Mouse (Mus musculus) left cerebral cortex, postnatal 36 days (tissue): ENCODE results near the gene Bud13. TPM values are rescaled to one million over a fixed set of nuclear protein-coding genes. Genes with fewer than 3 reads are reported as not detected.
"Not testable (repeated sequence)": the region's sequence is repeated elsewhere in the genome, so short reads cannot be mapped to it uniquely, and the experiment has no call there.

ENCODE experiments used
- DNase-seq, 2 experiments: peaks; one replicate each; pipeline ENCODE4 v3.0.0; 2021 to 2022; ENCODE audit warnings: low spot score in 2 of 2, mixed read lengths in 1 of 2
- intact Hi-C: fragments of 180-260 bp; cut with DNase I; formaldehyde crosslinking; loops from one replicate; pipeline ENCODE4 v1.15.1; 2025
- total RNA-seq, 2 experiments: library from RNA; stranded (reverse); gene quantifications; 2 replicates each; pipeline ENCODE4 v1.2.3; 2021

The Bud13 gene
- total RNA-seq, 2 experiments from 2014 or later, result 10.4 to 16.2 TPM

DNA sequence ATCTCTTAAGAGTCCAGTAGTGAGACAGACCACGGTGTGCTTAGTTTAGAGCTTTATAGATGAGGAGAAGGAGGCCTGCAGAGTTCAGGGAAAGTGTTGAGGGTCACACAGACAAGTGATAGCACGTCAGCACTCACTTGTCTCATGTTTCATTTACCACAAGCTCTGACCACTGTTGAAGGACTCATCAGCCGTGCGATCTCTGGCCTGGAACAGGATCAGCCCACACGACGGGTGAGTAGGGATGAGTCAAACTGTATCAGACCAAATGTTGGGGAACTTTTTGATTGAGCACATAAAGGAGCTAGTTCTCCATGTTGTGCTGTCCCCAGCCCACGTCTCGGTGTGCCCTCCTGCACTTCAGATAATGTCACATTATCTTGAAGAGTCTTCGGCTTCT, 8.3 kb upstream of the Bud13 start:
- intact Hi-C loops, result no loop called here
- no peak for DNase-seq

DNA sequence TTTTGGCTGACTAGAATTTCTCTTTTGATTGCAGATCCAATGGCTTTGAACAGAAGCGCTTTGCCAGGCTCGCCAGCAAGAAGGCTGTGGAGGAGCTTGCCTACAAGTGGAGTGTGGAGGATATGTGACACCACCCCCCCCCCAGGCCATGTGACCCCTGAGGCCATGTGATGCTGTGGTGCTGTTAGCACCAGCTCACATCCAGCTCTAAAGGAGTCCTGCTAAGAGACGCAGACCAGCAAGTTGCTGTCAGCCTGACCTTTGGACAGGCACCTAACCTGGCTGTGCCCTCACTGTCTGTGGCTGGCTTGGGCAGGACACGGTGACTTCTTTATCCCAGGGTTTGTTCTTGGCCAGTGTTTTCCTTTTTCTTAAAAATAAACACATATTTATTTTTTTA, 15.6 kb downstream of the Bud13 start:
- intact Hi-C loops, result no loop called here
- DNase-seq, result no peak

DNA sequence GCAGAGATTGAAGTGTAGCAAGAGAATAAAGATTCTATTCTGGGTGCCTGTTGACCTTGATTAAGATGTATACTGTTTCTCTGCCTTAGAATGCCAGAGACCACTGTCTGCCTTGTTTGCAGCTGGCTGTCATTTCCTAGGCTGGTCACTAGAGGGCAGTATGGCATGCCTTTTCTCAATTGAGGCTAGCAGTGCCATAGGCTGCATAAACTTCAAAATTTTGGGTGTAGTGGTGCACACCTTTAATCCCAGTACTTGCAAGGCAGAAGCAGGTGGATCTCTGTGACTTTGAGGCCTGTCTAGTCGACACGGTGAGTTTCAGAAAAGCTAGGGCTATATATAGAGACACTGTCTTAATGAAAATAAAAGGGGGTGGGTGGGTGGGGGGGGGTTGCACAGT, 19.3 kb downstream of the Bud13 start:
- peak in 1 of 2 experiments; percentile 42 for DNase-seq
- intact Hi-C loops, result no loop called here

DNA sequence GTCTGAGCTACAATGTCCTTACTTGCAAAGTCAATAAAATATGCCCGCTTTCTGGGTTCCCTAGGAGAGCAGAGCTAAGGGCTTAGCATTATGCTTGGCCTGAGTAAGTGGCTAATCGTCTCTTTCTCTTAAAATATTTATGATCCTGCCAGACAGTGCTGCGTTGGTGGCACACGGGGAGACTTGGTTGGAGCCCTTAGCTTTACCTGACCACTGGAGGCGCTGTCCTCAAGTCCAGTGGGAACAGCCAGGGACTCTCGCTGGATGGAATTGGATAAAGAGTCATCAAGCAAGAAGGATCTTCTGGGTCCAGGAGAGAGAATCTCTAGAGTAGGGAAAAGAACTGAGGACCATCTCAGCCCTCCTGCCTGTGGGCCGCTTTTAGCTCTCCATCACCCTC, 26.3 kb downstream of the Bud13 start:
- intact Hi-C loops, result no loop called here
- no peak for DNase-seq

DNA sequence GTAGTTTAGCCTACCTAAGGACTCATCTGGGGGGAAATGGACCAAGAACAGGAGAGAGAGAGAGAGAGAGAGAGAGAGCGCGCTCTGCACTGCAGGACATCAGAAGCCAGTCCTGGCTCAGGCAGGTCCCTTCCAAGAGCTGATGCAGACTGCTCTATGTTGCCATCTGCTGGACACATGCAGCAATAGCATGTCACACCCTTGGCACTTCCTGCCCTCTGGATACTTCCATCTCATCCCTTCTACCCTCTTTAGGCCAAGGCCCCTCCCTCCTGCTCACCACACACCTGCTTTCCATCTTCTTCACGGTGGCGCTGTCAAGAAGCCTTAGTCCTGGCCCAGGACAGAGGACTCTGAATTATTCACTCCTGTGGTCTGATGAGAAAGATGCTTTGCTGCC, 31.7 kb downstream of the Bud13 start:
- intact Hi-C loops, result no loop called here

DNA sequence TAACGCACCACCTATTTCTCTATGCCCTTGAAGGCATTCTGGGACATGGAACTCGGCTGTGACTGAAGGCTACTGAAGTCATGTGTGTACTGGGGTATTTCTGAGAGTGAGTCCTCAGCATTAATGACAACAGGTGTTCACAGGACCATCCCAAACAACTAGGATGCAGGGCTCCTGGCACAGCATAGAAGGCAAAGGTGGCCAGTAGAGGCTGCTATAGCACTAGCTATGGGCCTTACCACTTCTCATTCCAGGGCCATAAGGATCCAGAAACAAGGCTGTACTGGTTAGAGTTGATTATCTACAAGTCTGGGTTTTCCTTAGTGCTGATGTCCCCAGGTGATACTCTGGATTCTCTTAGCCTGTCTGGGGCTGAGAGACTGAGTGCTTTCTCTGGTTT, 32.1 kb downstream of the Bud13 start:
- intact Hi-C loops, result no loop called here

More for the DNA sequence above, 31.7 kb downstream of the Bud13 start:
- DNase-seq, result peak; percentile 45 to 49

DNA sequence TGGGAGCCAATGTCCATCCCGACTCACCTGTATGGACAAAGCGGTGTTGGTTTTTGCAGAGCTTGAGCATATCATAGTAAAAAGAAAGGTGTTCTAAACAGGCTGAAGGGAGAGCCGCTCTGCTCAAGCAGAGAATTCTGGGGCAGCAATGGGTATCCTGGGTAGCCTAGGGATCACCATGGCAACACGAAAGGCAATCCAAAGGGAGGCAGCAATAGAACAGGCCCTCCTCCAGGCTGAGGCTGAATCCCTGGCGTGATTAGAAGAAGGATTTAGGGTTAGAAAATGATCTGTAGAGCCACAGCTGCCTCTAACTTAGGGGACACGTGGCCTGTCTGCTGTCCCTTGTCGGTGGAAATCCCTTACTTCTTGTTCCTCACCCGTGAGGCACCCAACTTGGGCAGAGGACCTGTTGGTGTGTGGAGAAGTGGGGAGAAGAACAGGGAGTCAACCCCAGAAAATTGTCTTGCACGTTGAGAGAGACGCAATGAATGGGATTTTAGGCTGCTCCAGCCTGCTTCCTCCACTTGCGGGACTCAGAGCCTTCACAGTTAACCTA, 33.1 kb downstream of the Bud13 start:
- intact Hi-C loops, result no loop called here
- peak in 1 of 2 experiments; percentile 32 for DNase-seq

More for the DNA sequence above, 32.1 kb downstream of the Bud13 start:
- DNase-seq, result no peak

DNA sequence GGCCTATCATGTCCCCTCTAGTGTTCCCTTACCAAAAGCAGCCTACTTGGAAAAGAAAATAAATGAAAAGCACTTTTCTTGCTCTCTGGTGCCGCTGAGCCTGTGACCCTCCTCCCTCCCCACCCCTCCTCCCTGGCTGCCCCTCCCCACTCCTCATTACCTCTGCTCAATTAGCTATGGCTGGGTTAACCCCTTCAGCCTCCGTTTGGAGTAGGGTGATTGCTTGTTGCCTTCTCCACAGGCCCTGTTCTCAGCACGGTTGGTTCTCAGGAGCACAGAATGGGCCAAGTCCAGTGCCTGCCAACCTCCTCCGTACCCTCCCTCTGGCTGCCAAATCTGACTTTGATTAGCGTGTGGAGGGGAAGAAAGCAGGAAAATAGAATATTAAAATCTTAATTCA, 33.6 kb downstream of the Bud13 start:
- no peak for DNase-seq
- intact Hi-C loops, result no loop called here

DNA sequence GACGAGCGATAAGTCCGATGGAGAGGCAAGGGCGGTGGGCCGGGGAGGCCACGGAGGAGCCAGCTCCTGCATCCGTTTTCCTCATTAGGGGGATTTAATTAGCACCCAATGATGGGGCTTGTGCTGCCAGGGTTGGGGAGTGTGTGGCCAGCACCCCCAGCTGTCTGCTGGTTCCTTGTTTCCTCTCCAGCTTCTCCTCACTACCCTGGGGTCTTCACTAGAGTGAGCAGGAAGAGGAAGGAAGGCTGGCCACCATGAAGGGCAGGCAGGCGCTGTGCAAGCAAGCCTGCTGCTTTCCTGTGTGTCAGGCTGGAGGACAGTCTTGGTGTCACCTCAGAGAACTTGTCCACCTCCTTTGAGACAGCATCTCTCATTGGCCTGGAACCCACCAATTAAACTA, 34.1 kb downstream of the Bud13 start:
- no peak for DNase-seq
- intact Hi-C loops, result no loop called here

DNA sequence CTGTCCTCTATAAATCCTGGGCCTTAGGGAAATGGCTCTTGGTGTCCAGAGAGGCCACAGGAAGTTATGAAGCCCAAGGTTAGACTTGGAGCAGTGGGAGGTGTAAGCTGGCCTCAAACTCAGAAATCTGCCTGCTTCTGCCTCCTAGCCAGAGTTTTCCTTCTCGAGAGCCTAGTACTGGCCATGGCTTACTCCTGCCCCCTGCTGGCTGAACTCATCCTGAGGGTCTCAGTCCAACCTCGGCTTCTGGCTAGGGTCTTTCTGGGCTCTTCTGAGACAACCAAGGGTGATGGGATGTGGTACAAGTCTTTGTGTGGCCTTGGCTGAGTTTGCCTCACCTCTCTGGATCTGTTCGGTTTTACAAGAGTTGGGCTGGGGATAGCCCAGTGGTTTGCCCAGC, 35.1 kb downstream of the Bud13 start:
- intact Hi-C loops, result no loop called here
- DNase-seq, result no peak

DNA sequence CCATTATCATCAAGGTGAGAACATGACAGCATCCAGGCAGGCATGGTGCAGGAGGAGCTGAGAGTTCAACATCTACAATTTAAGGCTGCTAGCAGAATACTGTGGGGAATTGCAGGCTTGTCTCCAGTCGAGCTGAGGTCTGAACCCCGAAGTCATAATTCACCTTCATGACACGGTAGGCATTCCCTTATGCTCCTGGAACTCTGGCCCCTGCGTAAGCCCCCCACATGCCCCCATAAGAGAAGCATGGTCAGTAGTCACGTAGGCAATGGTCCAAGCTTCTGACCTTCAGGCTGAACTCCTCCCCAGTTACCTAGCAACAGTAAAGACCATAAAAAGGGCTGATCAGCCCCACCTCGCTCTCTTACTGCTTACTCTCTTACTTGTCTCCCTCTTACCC, 37.1 kb downstream of the Bud13 start, which contains the start of gene 4931429L15Rik:
Gene 4931429L15Rik (minus strand): TSS at position 101 of the 400 bp plus-strand sequence.
- DNase-seq, intact Hi-C loops: not testable (repeated sequence)

DNA sequence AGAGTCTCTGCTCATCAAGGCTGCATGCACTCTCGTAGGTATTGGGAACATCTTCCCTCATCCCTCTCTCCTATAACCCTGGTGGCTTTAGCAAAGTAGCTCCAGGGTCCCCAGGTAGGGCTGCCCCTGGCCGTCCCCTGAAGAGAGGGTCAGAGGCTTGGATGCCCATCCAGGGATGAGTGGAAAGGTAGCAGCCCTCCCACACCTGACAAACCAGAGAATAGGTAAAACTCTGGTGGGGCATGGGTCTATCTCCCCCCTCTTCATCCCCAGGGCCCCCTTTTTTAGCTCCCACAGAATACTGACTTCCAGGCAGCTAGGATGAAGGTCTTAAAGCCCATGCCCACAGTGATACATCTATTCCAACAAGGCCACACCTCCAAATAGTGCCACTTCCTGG, 37.7 kb downstream of the Bud13 start:
- no peak for DNase-seq
- intact Hi-C loops, result no loop called here

DNA sequence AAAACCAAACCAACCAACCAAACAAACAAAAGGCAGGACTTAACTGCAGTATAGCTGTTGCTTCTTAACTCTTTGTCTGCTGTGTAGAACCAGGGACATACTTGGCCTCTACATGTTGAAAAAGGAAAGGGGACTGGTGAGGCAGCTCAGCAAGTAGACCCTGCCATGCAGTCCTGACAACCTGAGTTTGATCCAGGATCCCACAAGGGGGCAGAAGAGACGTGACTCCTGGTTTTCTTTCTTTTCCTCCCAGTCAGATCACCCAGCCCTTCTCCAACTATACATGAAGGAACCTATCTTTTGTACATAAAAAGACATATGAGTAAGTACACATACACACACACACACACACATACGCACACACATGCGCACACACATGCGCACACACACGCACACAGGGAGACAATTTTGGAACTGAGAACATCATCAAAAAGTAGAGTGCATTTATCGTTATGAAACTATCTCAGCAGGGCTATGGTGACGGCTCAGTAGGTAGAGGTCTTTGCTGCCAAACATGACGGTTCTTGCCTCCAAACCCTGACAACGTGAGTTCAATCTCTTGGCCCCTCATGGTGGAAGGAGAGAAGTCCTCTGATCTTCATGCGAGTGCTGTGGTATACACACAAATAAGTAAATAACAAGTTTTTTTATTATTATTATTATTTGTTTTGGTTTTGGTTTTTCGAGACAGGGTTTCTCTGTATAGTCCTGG, 44.0 kb downstream of the Bud13 start:
- DNase-seq, result no peak
- intact Hi-C loops, result no loop called here

DNA sequence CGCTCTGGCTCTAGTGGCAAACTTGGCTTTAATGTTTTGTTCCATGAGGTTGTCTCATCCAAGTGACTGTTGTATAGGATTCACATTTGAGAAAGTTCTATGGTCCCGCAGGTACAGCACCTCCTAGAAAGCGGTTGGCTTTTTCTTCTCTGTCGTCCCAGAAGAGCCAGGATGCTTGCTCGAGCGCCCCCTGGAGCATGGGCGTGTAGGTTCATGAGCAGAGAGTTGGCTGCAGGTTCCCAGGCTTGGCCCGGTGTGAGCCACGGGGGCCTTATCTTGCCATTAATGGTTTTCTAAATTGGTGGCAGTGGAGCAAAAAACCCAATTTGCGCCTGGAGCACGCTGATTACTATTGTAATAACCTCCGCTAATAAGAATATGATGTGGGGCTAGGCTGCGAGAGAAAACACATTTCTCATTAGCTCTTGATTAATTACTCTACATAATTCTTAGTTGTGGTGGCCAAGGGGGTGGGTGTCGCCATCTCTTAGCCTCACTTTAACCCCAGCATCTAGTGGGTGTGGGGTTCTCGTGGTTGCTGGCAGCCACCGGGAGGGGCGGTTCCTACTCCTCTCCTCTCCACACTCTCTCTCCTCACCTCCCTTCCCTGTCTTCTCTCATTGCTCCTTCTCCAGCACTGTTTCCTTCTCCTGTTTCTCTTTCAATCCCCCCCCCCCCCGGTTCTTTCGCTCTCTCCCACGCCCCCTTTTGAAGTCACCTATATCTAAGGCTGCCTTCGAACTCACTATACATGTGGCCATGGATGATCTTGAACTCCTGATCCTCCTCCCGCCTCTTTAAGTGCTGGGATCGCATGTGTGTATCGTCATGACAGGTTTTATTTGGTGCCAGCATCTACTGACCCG, 45.1 kb downstream of the Bud13 start:
- DNase-seq, result no peak
- intact Hi-C loops, result no loop called here

DNA sequence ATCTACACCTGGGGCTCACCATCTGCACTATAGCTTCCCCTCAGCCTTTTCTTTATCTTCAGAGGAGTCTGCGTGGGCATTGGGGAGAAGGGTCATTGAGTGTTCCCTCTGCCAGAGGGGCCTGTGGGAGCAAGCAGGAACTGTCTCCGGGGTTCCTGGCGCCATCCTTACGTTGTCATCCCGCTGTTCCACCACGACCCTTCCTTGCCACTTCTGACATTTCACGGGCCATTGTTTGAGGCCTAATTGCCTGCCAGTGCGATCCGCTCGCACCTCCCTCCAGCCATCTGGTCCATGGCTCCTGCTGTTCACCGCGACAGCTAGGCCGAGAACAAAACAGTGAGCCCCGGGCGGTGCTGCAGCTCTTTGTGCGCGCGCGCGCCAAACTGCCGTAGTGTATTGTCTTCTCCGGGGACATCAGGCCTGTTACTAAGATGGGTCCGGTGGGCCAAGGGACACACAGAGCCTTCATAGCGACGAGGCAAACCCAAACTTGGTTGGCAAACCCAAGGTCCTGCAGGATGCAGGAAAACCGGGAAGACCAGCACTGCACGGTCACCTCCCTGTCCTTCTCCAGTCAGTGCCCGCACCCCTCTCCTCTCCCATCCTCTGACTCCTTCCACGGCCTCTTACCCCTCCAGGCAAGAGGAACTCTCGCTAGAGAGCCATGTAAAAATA, 45.9 kb downstream of the Bud13 start:
- peak; percentile 63 to 64 for DNase-seq
- intact Hi-C loops, result no loop called here

DNA sequence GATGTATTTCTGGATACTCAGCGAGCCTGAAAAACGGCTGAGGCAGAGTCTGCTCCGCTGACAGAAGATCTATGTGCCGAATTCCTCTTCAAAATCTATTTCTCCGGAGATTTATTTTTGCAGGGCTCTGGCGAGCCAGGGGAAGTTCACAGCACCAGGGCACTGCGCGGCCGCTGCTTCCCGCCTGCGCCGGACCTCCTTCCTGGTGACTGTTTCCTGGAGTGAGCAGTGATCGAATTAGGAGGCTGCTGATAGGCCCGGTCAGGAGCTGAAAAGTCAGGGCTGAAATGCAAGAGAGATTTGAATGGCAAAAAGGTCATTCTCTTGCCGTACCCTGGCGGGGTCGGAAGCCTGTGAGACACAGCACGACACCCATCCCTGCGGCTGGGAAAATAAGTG, 46.4 kb downstream of the Bud13 start:
- intact Hi-C loops, result no loop called here
- DNase-seq, result no peak

DNA sequence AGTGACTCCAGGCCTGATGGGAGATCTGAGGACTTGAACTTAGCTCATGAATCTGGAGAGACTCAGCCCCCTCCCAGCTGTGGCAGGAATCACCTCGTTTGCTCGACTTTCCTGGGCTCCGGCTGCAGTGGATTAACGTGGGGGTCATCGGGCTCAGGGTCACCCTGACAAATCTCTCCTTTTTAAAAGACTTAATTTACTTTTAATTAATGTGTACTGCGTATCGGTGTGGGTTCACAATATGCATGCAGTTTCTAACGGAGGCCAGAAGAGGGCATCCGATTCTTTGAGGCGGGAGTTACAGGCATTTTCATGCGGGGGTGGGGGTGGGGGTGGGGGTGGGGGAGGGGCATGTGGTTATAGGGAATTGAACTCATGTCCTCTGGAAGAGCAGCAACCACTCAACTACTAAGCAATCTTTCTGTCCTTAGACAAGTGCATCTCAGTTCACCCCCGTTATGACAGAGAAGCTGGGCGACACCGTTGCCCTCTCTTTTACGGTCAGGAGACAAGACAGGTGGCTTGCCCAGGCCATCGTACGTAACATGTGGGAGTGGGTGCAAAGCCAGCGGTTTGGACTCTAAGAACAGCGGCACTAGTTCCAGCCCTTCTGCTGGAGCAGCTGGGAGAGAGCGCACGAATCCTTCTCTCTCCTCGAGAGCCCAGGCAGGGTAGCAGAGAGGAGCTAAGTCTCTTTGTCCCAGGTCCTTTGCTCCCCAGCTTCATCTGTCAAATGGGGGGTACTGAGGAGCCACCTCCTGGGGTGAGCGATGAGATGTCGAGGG, 47.2 kb downstream of the Bud13 start:
- no peak for DNase-seq
- intact Hi-C loops, result no loop called here

DNA sequence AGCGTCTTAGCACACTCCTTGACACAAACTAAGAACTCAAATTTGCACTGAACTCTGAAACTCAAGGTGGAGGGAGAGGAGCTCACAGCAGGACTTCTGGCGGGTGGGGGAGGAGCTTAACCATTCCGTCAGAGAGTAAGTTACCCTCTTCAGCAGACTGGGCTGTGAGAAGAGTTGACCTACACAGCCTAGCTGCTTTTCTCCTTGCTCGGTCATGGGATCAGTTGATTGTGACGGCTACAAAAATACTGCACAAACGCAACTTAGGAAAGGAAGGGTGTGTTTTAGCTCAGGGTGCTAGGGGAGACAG, 47.7 kb downstream of the Bud13 start:
- no peak for DNase-seq
- intact Hi-C loops, result no loop called here

DNA sequence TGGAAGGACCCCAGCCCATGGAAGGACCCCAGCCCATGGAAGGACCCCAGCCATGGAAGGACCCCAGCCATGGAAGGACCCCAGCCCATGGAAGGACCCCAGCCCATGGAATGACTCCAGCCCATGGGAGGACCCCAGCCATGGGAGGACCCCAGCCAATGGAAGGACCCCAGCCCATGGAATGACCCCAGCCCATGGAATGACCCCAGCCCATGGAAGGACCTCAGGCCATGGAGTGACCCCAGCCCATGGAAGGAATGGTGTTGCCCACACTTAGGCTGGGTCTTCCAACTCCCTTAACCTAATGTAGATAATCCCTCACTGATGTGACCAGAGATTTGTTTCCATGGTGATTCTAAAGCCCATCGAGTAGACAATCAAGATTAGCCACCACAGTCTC, 48.5 kb downstream of the Bud13 start:
- DNase-seq, result no peak
- intact Hi-C loops, result no loop called here
